Mouse (Mus musculus) adipocyte (in vitro differentiated cells): ENCODE results near the gene Camta1.
A peak's percentile ranks its signal among the peaks of the same experiment; 100 is the strongest.

Experiments
- DNase-seq: peaks from one replicate; pipeline ENCODE4 v3.0.0-alpha.2; 2016; ENCODE audit warnings: low spot score

The Camta1 gene

DNA sequence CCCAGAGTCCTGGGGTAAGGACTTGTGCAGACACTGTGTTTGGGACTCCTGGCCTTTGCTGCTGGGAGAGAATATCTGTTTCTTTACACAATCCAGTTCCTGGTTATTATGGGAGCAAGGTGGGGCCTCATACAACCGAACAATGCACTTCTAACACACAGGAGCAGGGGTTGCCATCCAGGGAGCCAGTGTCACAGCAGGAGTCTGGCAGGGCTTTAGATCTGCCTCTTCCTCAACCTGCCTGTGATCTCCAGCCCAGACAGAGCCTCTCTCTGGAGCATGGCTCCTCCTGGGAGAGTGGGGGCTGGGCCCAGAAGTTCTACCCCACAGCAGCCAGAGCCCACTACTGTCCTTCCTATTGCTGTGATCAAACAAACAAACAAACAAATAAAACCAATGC, 483.9 kb downstream of the Camta1 start:
- no peak for DNase-seq

GRCm38 (mm10) chr4:151376234-151376633, 485.4 kb downstream of the Camta1 start:
- no peak for DNase-seq

GRCm38 (mm10) chr4:151372855-151373566, 488.7 kb downstream of the Camta1 start:
- no peak for DNase-seq

- no peak for DNase-seq
Observed at GRCm38 (mm10) chr4:151366941-151367545, 494.6 kb downstream of the Camta1 start.

GRCm38 (mm10) chr4:151360976-151361673, 500.6 kb downstream of the Camta1 start:
- DNase-seq, result no peak

- no peak for DNase-seq
Observed at GRCm38 (mm10) chr4:151355505-151355904, 506.2 kb downstream of the Camta1 start.

- no peak for DNase-seq
Observed at GRCm38 (mm10) chr4:151352791-151353190, 508.9 kb downstream of the Camta1 start.

DNA sequence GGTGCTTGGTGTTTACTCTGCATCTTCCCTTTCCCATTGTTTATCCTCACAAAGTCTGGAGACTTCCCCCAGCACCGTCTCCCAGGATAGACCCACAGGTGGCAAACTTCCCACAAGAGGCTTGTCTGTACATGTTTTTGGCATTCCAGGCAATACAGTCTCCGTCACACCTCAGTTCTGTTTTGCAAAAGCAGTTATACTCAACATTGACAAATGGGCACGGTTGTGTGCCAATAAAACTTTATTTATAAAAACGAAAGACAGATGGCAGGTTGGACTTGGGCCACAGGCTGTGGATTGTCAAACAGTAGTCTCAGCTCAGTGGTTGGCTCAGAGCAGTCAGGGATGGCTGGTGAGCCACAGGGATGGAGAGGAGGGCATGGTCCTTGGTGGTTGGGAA, 509.4 kb downstream of the Camta1 start:
- no peak for DNase-seq

- DNase-seq, result no peak
Observed at GRCm38 (mm10) chr4:151351757-151352156, 509.9 kb downstream of the Camta1 start.

DNA sequence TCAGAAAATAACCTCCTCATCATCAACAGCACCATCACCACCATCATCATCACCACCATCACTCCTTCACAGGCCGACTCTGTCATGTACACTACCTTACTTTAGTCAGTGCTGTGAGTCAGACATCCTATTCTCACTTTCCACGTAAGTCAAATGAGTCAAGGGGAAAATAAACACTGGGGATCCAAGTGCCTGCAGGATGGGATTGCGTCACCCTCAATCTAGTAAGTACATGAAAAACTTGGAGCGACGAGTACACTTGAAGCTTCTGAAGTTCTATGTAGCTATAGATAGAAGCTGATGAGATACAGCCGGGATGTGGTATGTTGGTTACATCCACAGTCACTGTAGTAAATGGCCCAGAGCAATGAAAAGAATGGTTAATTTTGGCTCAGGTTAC, 514.1 kb downstream of the Camta1 start:
- DNase-seq, result no peak

DNA sequence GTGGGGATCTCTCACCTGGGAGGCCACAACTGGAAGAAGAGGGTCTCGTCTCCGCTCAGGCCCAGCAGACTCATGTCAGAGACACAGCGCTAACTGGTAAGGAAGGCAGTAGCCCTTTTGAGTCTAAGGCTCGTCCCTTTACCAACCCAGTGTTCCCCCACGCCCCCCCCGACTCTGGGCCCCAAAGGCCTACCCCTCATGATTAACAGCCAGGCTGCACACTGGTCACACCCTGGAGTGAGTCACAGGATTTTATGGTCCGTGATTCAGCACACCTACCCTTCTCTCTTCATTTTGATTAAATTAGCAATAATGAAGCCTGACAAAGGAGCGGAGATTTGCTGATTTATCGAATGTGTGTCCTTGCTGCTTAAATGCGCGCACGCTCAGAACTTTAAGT, 515.0 kb downstream of the Camta1 start:
- no peak for DNase-seq

DNA sequence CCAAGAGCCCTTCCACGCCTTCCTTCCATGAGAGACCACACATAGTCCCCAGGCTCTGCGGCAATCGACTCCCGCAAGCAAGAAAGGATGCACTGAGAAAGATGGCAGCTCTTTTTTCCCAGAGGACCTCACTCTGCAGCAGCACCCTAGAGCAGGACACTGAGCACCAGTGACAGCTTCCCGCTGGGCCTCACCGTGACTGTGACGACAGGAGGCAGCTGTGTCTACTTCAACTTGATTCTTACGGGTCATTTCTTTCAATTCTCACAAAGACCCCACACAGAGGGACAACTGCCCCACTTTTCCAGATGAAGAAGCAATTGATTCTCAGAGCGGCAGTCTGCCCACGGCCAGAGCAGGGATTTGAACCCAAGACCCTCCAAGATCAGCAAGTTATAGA, 516.9 kb downstream of the Camta1 start:
- DNase-seq, result no peak

- no peak for DNase-seq
Observed at GRCm38 (mm10) chr4:151339421-151339820, 522.3 kb downstream of the Camta1 start.

GRCm38 (mm10) chr4:151338931-151339330, 522.7 kb downstream of the Camta1 start:
- DNase-seq, result no peak

DNA sequence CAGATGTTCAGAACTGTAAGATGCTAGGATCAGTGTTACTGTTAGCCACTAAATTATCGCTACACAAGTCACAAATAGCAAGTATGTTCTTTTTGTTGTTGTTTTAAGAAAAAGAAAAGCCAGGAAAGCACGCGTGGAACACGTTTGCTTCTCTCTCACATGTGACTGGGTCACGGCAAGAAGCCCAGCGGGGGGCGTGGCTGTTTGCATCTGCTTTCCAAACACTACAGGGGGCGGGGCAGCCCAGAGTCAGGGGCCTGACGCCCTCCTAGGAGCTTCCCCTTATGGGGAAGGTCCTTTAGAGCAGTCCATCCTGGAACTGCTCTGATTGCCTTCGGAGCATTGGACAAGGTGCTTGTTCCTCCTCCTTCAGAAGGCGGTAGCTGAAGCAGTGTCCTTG, 524.1 kb downstream of the Camta1 start:
- no peak for DNase-seq

DNA sequence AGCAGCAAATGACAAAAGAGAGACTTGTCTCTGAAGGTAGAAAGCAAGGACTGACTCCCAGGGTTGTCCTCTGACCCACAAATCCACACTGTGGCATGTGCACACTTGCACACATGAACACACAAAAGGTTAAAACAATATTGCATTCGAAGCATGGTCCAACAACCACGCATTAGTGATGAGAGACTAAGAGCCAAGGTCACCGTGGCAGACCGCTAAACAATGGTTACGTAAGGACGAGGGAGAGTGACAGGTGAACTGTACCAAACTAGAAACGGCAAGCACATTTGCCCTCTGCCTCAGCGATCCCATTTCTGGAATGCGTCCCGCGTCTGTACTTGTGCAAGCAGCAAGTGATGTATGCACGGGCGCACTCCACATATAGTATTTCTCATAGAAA, 525.3 kb downstream of the Camta1 start:
- DNase-seq, result no peak

- peak; percentile 7 for DNase-seq
Observed at GRCm38 (mm10) chr4:151334951-151335742, 526.5 kb downstream of the Camta1 start.

- DNase-seq, result no peak
Observed at GRCm38 (mm10) chr4:151332074-151332849, 529.4 kb downstream of the Camta1 start.

DNA sequence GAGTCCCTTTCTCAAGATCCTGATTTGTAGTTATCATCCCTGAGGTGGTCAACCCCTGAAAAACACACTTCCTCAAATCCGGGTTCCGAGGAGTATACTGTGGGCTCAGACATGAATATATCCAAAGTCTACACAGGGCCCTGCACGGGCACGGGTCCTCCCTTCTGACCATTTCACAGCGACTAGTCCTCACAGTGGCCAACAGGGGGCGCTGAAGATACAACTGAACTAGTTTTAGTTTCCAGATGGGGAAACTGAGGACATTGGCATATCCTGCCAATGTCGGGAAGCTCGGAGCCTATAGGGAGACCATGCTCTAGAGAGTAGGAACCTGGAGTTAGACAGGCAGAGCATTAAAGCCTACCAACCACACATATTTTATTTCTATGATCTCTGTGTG, 530.7 kb downstream of the Camta1 start:
- DNase-seq, result peak; percentile 3

- DNase-seq, result no peak
Observed at GRCm38 (mm10) chr4:151328071-151328470, 533.6 kb downstream of the Camta1 start.

GRCm38 (mm10) chr4:151326971-151327686, 534.5 kb downstream of the Camta1 start:
- no peak for DNase-seq
